Mouse (Mus musculus) kidney, embryonic 15.5 days (tissue): ENCODE results near the gene Cstf1. TPM values are rescaled to one million over a fixed set of nuclear protein-coding genes. Genes with fewer than 3 reads are reported as not detected.

ENCODE experiments used
- ATAC-seq: fragments of 200-750 bp; cut with Nextera tagmentation; replicated peaks from 2 replicates; pipeline ENCODE4 v1.8.0; 2017; ENCODE audit warnings: moderate TSS enrichment; ENCODE audit not compliant: low FRiP score
- H3K27ac ChIP-seq: fragments of 300-500 bp; sonication (generic); 2 replicates; pipeline ENCODE4 v1.5.1; 2015; ENCODE audit warnings: mild to moderate bottlenecking, inconsistent platforms
- H3K27me3 ChIP-seq: fragments of 300-500 bp; sonication (generic); 2 replicates; pipeline ENCODE4 v1.6.1; 2015; ENCODE audit warnings: inconsistent platforms
- H3K36me3 ChIP-seq: fragments of 300-500 bp; sonication (generic); 2 replicates; pipeline ENCODE4 v1.6.1; 2015; ENCODE audit warnings: inconsistent platforms
- H3K4me1 ChIP-seq: fragments of 300-500 bp; sonication (generic); 2 replicates; pipeline ENCODE4 v1.6.1; 2015; ENCODE audit warnings: inconsistent platforms
- H3K4me2 ChIP-seq: fragments of 300-500 bp; sonication (generic); 2 replicates; pipeline ENCODE4 v1.6.1; 2015; ENCODE audit warnings: moderate library complexity, mild to moderate bottlenecking, inconsistent platforms
- H3K4me3 ChIP-seq: fragments of 300-500 bp; sonication (generic); replicated peaks from 2 replicates; pipeline ENCODE4 v1.5.1; 2015; ENCODE audit warnings: mild to moderate bottlenecking, inconsistent platforms
- H3K9ac ChIP-seq: fragments of 300-500 bp; sonication (generic); 2 replicates; pipeline ENCODE4 v1.6.1; 2015; ENCODE audit warnings: mild to moderate bottlenecking, inconsistent platforms
- H3K9me3 ChIP-seq: fragments of 300-500 bp; sonication (generic); replicated peaks from 2 replicates; pipeline ENCODE4 v1.6.1; 2016; ENCODE audit warnings: inconsistent platforms
- WGBS: fragments of 180-500 bp; shearing (Covaris S2); methylation state at CpG from one replicate; pipeline ENCODE4 v1.1.7; 2015; ENCODE audit warnings: mixed read lengths; 5-methylcytosine and 5-hydroxymethylcytosine counted together
- polyA plus RNA-seq: library from polyadenylated mRNA; unstranded; fragments of >200 nt; fragmentation: Nextera tagmentation; extraction: Ambion mirVana; gene quantifications from 2 replicates; pipeline ENCODE4 v1.2.1, GENCODE M21; 2015

Cstf1 gene
- polyA plus RNA-seq, 1 experiment from 2014 or later = 42.7 TPM

- Histone ChIP-seq H3K36me3 (no peaks in the 10 kb centered on the region), H3K9me3 (no peaks in the 10 kb centered on the region), H3K9ac (no peak overlapping the region), H3K27ac (no peak overlapping the region), H3K4me1 (0 out of 2 replicates have a peak, but pooled peaks cover 3% of the 10 kb centered on the region), H3K27me3 (no peaks in the 10 kb centered on the region), H3K4me2 (no peak overlapping the region), H3K4me3 (no peak overlapping the region)
- WGBS = 61% methylated on average over 7 of the region's 7 CpGs
- no peak for ATAC-seq
Measured at GRCm38 (mm10) chr2:172404239-172404638, 33.8 kb downstream of the Cstf1 start.

- ATAC-seq = no peak
- no peak overlapping the region for H3K27ac ChIP-seq
- H3K9me3 ChIP-seq = no peaks in the 10 kb centered on the region
- H3K9ac ChIP-seq = no peak overlapping the region
- H3K4me3 ChIP-seq = no peak overlapping the region
- 68% methylated on average over 3 of the region's 3 CpGs for WGBS
- H3K36me3 ChIP-seq = no peaks in the 10 kb centered on the region
- H3K27me3 ChIP-seq = no peaks in the 10 kb centered on the region
- H3K4me1 ChIP-seq = 0 out of 2 replicates have a peak, but pooled peaks cover 3% of the 10 kb centered on the region
- H3K4me2 ChIP-seq = no peak overlapping the region
Measured at GRCm38 (mm10) chr2:172405011-172405410, 34.5 kb downstream of the Cstf1 start.

- no peak overlapping the region for H3K4me2 ChIP-seq
- ATAC-seq = no peak
- 0 out of 2 replicates have a peak, but pooled peaks cover 3% of the 10 kb centered on the region for H3K4me1 ChIP-seq
- H3K9ac ChIP-seq = no peak overlapping the region
- H3K4me3 ChIP-seq = no peak overlapping the region
- H3K27me3 ChIP-seq = no peaks in the 10 kb centered on the region
- 49% methylated on average over 4 of the region's 4 CpGs for WGBS
- H3K27ac ChIP-seq = no peak overlapping the region
- no peaks in the 10 kb centered on the region for H3K36me3 ChIP-seq
- no peaks in the 10 kb centered on the region for H3K9me3 ChIP-seq
Measured at GRCm38 (mm10) chr2:172406173-172406572, 35.7 kb downstream of the Cstf1 start.

- H3K36me3 ChIP-seq = no peaks in the 10 kb centered on the region
- no peak overlapping the region for H3K9ac ChIP-seq
- 79% methylated on average over 2 of the region's 2 CpGs for WGBS
- H3K4me2 ChIP-seq = no peak overlapping the region
- H3K9me3 ChIP-seq = no peaks in the 10 kb centered on the region
- ATAC-seq = no peak
- H3K27ac ChIP-seq = no peak overlapping the region
- H3K4me3 ChIP-seq = no peak overlapping the region
- H3K27me3 ChIP-seq = no peaks in the 10 kb centered on the region
- H3K4me1 ChIP-seq = peaks cover 8% of the 10 kb centered on the region
Measured at GRCm38 (mm10) chr2:172407499-172407898, 37.0 kb downstream of the Cstf1 start.

GRCm38 (mm10) chr2:172410686-172411085 is 40.2 kb downstream of the Cstf1 start:
- WGBS = 88% methylated on average over 2 of the region's 2 CpGs
- Histone ChIP-seq H3K27ac (no peak overlapping the region), H3K36me3 (no peaks in the 10 kb centered on the region), H3K4me1 (peaks cover 23% of the 10 kb centered on the region), H3K4me3 (no peak overlapping the region), H3K4me2 (no peak overlapping the region), H3K9ac (no peak overlapping the region), H3K9me3 (no peaks in the 10 kb centered on the region), H3K27me3 (no peaks in the 10 kb centered on the region)
- ATAC-seq = no peak

GRCm38 (mm10) chr2:172411091-172411490 is 40.6 kb downstream of the Cstf1 start:
- ATAC-seq = no peak; the same call in 1 of the 2 replicates
- Histone ChIP-seq H3K9ac (no peak overlapping the region), H3K27ac (no peak overlapping the region), H3K27me3 (no peaks in the 10 kb centered on the region), H3K9me3 (no peaks in the 10 kb centered on the region), H3K4me3 (no peak overlapping the region), H3K36me3 (no peaks in the 10 kb centered on the region), H3K4me1 (peaks cover 23% of the 10 kb centered on the region), H3K4me2 (no peak overlapping the region)
- WGBS = 83% methylated on average over 11 of the region's 11 CpGs

GRCm38 (mm10) chr2:172412454-172412853 is 42.0 kb downstream of the Cstf1 start:
- WGBS = 5% methylated on average over 9 of the region's 9 CpGs
- Histone ChIP-seq H3K27me3 (no peaks in the 10 kb centered on the region), H3K4me3 (0 out of 2 replicates have a peak overlapping the region, but pooled peaks have one; percentile 10), H3K4me2 (peak overlapping the region; percentile 51), H3K27ac (peak overlapping the region; percentile 71), H3K4me1 (peaks cover 20% of the 10 kb centered on the region), H3K9me3 (no peaks in the 10 kb centered on the region), H3K9ac (no peak overlapping the region), H3K36me3 (no peaks in the 10 kb centered on the region)
- ATAC-seq = peak; percentile 92

GRCm38 (mm10) chr2:172413273-172413672 is 42.8 kb downstream of the Cstf1 start:
- peak; percentile 50 for ATAC-seq
- H3K9me3 ChIP-seq = no peaks in the 10 kb centered on the region
- no peaks in the 10 kb centered on the region for H3K36me3 ChIP-seq
- peak overlapping the region; percentile 71 for H3K27ac ChIP-seq
- H3K4me1 ChIP-seq = peaks cover 20% of the 10 kb centered on the region
- H3K4me2 ChIP-seq = peak overlapping the region; percentile 51; the same call in 1 of the 2 replicates
- no peak overlapping the region for H3K9ac ChIP-seq
- 11% methylated on average over 4 of the region's 4 CpGs for WGBS
- H3K4me3 ChIP-seq = no peak overlapping the region
- no peaks in the 10 kb centered on the region for H3K27me3 ChIP-seq

- Histone ChIP-seq H3K27me3 (no peaks in the 10 kb centered on the region), H3K9me3 (no peaks in the 10 kb centered on the region), H3K36me3 (no peaks in the 10 kb centered on the region), H3K4me3 (no peak overlapping the region), H3K27ac (no peak overlapping the region), H3K4me1 (peaks cover 20% of the 10 kb centered on the region), H3K9ac (no peak overlapping the region), H3K4me2 (no peak overlapping the region)
- WGBS = 54% methylated on average over 5 of the region's 5 CpGs
- ATAC-seq = no peak
Measured at GRCm38 (mm10) chr2:172413894-172414293, 43.4 kb downstream of the Cstf1 start.

- Histone ChIP-seq H3K9me3 (no peaks in the 10 kb centered on the region), H3K27ac (no peak overlapping the region), H3K4me2 (no peak overlapping the region), H3K4me1 (peaks cover 20% of the 10 kb centered on the region), H3K36me3 (no peaks in the 10 kb centered on the region), H3K4me3 (no peak overlapping the region), H3K9ac (no peak overlapping the region), H3K27me3 (no peaks in the 10 kb centered on the region)
- no peak for ATAC-seq
- 71% methylated on average over 12 of the region's 12 CpGs for WGBS
Measured at GRCm38 (mm10) chr2:172416218-172416617, 45.7 kb downstream of the Cstf1 start.

- H3K9me3 ChIP-seq = no peaks in the 10 kb centered on the region
- H3K4me2 ChIP-seq = no peak overlapping the region
- ATAC-seq = no peak
- H3K4me1 ChIP-seq = peaks cover 19% of the 10 kb centered on the region
- WGBS = 81% methylated on average over 5 of the region's 5 CpGs
- H3K4me3 ChIP-seq = no peak overlapping the region
- H3K27me3 ChIP-seq = no peaks in the 10 kb centered on the region
- no peak overlapping the region for H3K27ac ChIP-seq
- H3K9ac ChIP-seq = no peak overlapping the region
- H3K36me3 ChIP-seq = no peaks in the 10 kb centered on the region
Measured at GRCm38 (mm10) chr2:172416876-172417275, 46.4 kb downstream of the Cstf1 start.

GRCm38 (mm10) chr2:172418208-172418607 is 47.7 kb downstream of the Cstf1 start:
- no peak overlapping the region for H3K4me2 ChIP-seq

GRCm38 (mm10) chr2:172430609-172431008 is 60.1 kb downstream of the Cstf1 start:
- H3K4me2 ChIP-seq = no peak overlapping the region
- 63% methylated on average over 1 of the region's 1 CpGs for WGBS
- H3K9ac ChIP-seq = no peak overlapping the region
- no peaks in the 10 kb centered on the region for H3K4me1 ChIP-seq
- ATAC-seq = no peak; the same call in 1 of the 2 replicates
- H3K27ac ChIP-seq = no peak overlapping the region
- H3K4me3 ChIP-seq = no peak overlapping the region
- no peaks in the 10 kb centered on the region for H3K36me3 ChIP-seq
- no peaks in the 10 kb centered on the region for H3K9me3 ChIP-seq
- H3K27me3 ChIP-seq = 0 out of 2 replicates have a peak, but pooled peaks cover 3% of the 10 kb centered on the region

More at GRCm38 (mm10) chr2:172418208-172418607, 47.7 kb downstream of the Cstf1 start:
- Histone ChIP-seq H3K27ac (no peak overlapping the region), H3K4me3 (no peak overlapping the region), H3K36me3 (no peaks in the 10 kb centered on the region), H3K27me3 (no peaks in the 10 kb centered on the region), H3K9ac (no peak overlapping the region), H3K9me3 (no peaks in the 10 kb centered on the region), H3K4me1 (peaks cover 8% of the 10 kb centered on the region)
- 86% methylated on average over 5 of the region's 5 CpGs for WGBS
- no peak for ATAC-seq
